Mouse (Mus musculus): ENCODE results near the gene Ifi44.
A peak's percentile ranks its signal among the peaks of the same experiment; 100 is the strongest.

Gene Ifi44

GRCm38 (mm10) chr3:151749737-151750136 is at the start of gene Ifi44:
Gene Ifi44, minus strand, starts transcription at chr3:151749960.
- no peak for DNase-seq (ENCODE audit: low spot score in 2 of 2)

- no peak for DNase-seq (ENCODE audit: low spot score in 2 of 2)
These were observed 38.9 kb upstream of the Ifi44 start for GRCm38 (mm10) chr3:151788622-151789021.

GRCm38 (mm10) chr3:151775089-151775488 is 25.3 kb upstream of the Ifi44 start:
- no peak for DNase-seq (ENCODE audit: low spot score in 2 of 2)

GRCm38 (mm10) chr3:151771074-151771473 is 21.3 kb upstream of the Ifi44 start:
- peak in 1 of 2 experiments; percentile 33 for DNase-seq (ENCODE audit: low spot score in 2 of 2)

- no peak for DNase-seq (ENCODE audit: low spot score in 2 of 2)
These were observed 1.2 kb downstream of the Ifi44 start for GRCm38 (mm10) chr3:151748514-151748913.

- DNase-seq (ENCODE audit: low spot score in 2 of 2): no peak
These were observed 3.7 kb downstream of the Ifi44 start for GRCm38 (mm10) chr3:151746058-151746457.

- DNase-seq (ENCODE audit: low spot score in 2 of 2): no peak
These were observed 7.5 kb downstream of the Ifi44 start for GRCm38 (mm10) chr3:151742223-151742622.

- no peak for DNase-seq (ENCODE audit: low spot score in 2 of 2)
These were observed 33.5 kb downstream of the Ifi44 start for GRCm38 (mm10) chr3:151716246-151716645.

GRCm38 (mm10) chr3:151707335-151707734 is 42.4 kb downstream of the Ifi44 start:
- DNase-seq (ENCODE audit: low spot score in 2 of 2): no peak

Measured in thymus, postnatal 10 days (tissue).